Mouse (Mus musculus) embryonic stem cell, embryonic (primary cell): ENCODE measurements around the gene Extl1.

Experiments used
- CTCF ChIA-PET, 4 experiments: fragments of 300-600 bp in 2 of 4; fragments of 350-600 bp in 2 of 4; sonication (Branson Sonifier 250); formaldehyde crosslinking; loops; one replicate each; lab custom pipeline; 2022; ENCODE audit warnings: inconsistent platforms in 2 of 4; lab: Charles Lee
- POLR2A ChIA-PET, 4 experiments: fragments of 300-600 bp in 2 of 4; fragments of 350-600 bp in 2 of 4; sonication (Branson Sonifier 250); formaldehyde crosslinking; loops; one replicate each; lab custom pipeline; 2022; ENCODE audit warnings: antibody characterized with exemption in 4 of 4, inconsistent platforms in 1 of 4; lab: Charles Lee

The Extl1 gene

DNA sequence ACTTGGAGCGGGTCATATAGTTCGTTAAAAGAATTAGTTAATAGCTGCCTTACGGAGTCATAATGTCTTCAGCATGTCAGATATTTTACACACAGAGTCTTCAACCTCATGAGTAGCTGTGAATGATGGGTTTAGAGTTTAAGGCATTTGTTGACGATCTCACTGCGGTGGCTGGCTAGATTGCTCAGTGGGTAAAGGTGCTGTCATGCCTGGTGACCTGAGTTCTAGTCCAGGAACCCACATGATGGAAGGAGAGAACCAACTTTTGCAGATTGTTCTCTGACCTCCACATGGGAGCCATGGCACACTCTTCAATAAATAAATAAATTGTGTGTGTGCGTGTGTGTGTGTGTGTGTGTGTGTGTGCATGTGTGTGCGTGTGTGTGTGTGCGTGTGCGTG, 14.1 kb upstream of the Extl1 start:
- CTCF ChIA-PET: interaction anchor here in 3 of 4 experiments (0.7 to 3.3 kb wide), 4 partner anchors 37 to 80 kb away, joined by 3 to 25 read pairs (median 5); no protein-coding TSS in a partner anchor
- POLR2A ChIA-PET: interaction anchor here in 2 of 4 experiments (1.1 to 10.1 kb wide), 3 partner anchors 70 to 80 kb away, joined by 3 to 181 read pairs (median 5); partner anchors contain the start of gene Stmn1 (in 2 of the 2)

DNA sequence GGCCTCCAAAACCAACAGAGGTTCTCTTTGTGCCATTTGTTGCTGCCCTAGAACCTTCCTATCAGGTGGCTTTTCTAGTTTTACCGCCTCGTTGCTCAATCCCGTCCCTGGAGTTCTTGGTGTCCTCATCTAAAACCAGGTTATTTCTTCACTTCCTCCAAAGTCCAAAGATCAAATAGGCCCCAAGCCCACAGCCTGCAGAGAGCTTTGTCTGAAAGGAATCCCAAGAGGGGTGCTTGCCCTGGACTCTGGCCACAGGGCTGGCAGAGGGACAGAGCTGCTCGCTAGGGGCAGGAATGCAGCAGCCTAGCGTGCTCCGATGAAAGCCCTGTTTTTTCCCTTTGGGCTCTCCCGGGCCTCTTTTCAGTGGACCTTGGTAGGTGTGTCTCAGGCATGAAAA, 13.5 kb upstream of the Extl1 start:
- CTCF ChIA-PET: interaction anchor here in 3 of 4 experiments (0.7 to 3.3 kb wide), 7 partner anchors 10 to 82 kb away, joined by 3 to 25 read pairs (median 5); no protein-coding TSS in a partner anchor

DNA sequence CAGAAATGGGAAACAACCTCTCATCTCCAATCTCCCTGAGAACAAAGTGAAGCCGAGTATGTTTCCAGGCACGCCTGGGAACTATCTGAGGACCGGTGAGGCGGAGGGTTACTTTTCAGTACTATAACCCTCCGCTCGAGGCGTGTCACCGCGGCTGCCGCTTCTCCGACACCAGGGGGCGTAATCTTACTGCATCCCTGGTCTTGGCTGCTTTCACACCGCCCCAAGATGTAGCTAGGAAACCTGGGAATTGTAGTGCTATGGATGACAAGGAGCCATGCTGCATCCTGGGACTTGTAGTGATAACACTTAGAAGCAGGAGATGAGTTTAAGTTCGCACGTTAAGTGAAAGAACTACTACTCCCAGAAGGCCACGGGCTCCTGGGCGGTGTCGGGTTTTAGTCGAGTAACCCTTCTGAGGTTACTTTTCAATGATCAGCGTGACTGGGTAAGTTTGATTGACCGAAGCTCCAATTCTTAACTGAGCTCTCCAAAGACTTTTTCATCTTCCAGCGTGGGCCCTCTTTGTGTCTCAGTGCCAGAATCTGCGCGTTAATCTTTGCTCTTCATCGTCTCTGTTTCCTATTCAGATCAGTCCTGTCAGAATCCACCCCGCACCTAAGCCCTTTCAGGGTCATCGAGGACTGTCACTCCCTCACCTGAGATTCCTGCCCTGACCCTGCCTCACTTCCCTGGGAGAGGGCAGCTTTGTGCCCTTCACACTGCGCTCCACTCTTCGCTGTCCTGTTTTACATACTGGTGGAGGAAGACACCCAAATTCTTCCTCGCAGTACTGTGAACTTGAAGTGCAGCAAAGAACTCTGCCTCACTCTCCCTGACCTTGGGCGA, 12.6 kb upstream of the Extl1 start, which contains the start of gene Pafah2:
TSS of gene Pafah2 (plus strand) at position 344 of the 849 bp plus-strand sequence.
- CTCF ChIA-PET: interaction anchor here (0.5 to 3.3 kb wide), 86 partner anchors 9 to 1797 kb away, joined by 3 to 71 read pairs (median 4); partner anchors contain the start of genes Stmn1 (in 2 of the 4), Aunip (in 1 of the 4), Cep85 (in 1 of the 4) and Mtfr1l (in 1 of the 4)
- POLR2A ChIA-PET: interaction anchor here in 3 of 4 experiments (0.6 to 10.1 kb wide), 56 partner anchors 9 to 485 kb away, joined by 3 to 181 read pairs (median 4); partner anchors contain the start of genes Cep85 (in 2 of the 3), Stmn1 (in 2 of the 3), Trim63 (in 2 of the 3) and Man1c1 (in 1 of the 3)

More for the DNA sequence above, 13.5 kb upstream of the Extl1 start:
- POLR2A ChIA-PET: interaction anchor here in 3 of 4 experiments (1.1 to 10.1 kb wide), 7 partner anchors 10 to 84 kb away, joined by 3 to 181 read pairs (median 5); partner anchors contain the start of gene Stmn1 (in 2 of the 3)

DNA sequence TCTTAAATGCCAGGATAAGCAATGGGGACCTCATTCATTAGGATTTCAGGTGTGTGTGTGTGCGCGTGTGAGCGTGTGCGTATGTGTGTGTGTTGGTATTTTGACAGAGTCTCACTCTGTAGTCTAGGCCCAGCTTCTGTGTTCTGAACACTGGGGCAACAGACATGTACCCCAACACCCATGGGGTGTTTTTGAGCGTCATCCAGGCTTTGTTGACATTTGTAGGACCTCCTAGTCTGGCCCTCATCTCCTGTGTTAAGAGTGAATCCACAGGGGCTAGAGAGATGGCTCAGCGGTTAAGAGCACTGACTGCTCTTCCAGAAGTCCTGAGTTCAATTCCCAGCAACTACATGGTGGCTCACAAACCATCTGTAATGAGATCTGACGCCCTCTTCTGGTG, 11.5 kb upstream of the Extl1 start:
- POLR2A ChIA-PET: interaction anchor here in 3 of 4 experiments (1.2 to 10.1 kb wide), 17 partner anchors 8 to 484 kb away, joined by 3 to 181 read pairs (median 6); partner anchors contain the start of genes Stmn1 (in 2 of the 3), Mtfr1l (in 1 of the 3), Pdik1l (in 1 of the 3) and Trim63 (in 1 of the 3)
- CTCF ChIA-PET: interaction anchor here (0.5 to 3.3 kb wide), 38 partner anchors 8 to 379 kb away, joined by 3 to 71 read pairs (median 4); partner anchors contain the start of genes Cep85 (in 1 of the 4), Pdik1l (in 1 of the 4), Stmn1 (in 1 of the 4) and Trim63 (in 1 of the 4)

DNA sequence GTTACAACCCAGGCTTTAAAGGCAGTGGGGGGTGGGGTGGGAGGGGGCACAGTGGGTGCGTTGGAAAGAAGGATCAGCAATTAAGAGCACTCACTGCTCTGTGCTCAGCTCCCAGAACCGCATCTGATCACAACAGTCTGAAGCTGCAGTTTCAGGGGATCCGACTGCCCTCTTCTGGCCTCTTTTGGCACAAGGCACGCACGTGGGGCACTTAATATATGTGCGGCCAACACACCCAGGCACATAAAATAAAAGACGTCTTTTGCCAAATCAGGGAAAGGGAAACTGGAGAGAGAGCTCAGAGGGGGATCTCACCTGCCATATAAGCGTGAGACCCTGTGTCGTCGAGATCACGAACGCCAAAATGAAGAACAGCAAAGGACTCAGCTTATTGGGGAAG, 9.4 kb upstream of the Extl1 start:
- CTCF ChIA-PET: interaction anchor here (0.6 to 2.2 kb wide), 73 partner anchors 8 to 602 kb away, joined by 3 to 32 read pairs (median 4); partner anchors contain the start of genes Trim63 (in 2 of the 4), Cep85 (in 1 of the 4), Gm30191 (in 1 of the 4) and Mtfr1l (in 1 of the 4)

DNA sequence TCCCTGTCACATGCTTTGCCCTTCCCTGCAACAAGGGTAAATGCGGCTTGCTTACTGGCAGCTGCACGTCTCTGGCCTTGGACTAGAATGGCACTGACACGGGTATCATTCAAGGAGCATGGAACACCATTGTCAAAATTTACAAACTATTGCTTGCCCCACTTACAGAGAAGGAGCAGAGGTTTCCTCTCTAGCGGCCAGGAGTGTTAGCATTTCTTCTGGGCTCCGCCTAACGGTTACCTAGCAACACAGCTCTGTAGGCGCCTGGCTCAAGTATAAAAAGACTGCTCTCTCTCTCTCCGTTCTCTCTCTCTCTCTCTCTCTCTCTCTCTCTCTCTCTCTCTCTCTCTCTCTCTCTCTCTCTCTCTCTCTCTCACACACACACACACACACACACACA, 8.9 kb upstream of the Extl1 start:
- CTCF ChIA-PET: interaction anchor here (0.6 to 2.2 kb wide), 78 partner anchors 9 to 849 kb away, joined by 3 to 32 read pairs (median 4); partner anchors contain the start of genes Cep85 (in 1 of the 4), Gm30191 (in 1 of the 4), Mtfr1l (in 1 of the 4) and Trim63 (in 1 of the 4)
- POLR2A ChIA-PET: interaction anchor here (0.6 to 10.1 kb wide), 38 partner anchors 9 to 1346 kb away, joined by 3 to 181 read pairs (median 4); partner anchors contain the start of genes Trim63 (in 2 of the 4), Aunip (in 1 of the 4), Pdik1l (in 1 of the 4) and Slc30a2 (in 1 of the 4)

More for the DNA sequence above, 9.4 kb upstream of the Extl1 start:
- POLR2A ChIA-PET: interaction anchor here (0.6 to 10.1 kb wide), 39 partner anchors 8 to 276 kb away, joined by 3 to 181 read pairs (median 4); partner anchors contain the start of genes Pdik1l (in 2 of the 4), Trim63 (in 2 of the 4), Aunip (in 1 of the 4) and Paqr7 (in 1 of the 4)

DNA sequence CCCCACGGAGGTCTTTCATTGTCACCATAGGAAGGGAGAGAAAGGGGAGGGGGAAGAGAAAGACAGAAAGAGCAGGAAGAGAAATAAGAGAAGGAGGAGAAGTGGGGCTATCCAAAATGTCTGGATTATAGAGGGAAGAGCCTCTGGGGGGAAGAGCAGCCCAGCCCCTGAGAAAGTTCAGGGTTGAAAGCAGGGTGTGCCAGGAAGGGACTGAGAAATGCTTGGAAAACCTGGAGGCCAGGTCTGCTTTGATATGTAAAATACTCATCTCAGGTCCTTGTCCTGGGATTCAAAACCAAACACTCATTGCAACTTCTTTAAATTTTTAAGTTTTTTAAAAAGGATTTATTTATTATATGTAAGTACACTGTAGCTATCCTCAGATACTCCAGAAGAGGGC, 8.0 kb upstream of the Extl1 start:
- ChIA-PET CTCF (interaction anchor here in 2 of 4 experiments (0.6 to 2.2 kb wide), 9 partner anchors 13 to 205 kb away, joined by 3 to 32 read pairs (median 5); partner anchors contain the start of gene Cep85 (in 1 of the 2)), POLR2A (interaction anchor here in 3 of 4 experiments (0.9 to 10.1 kb wide), 6 partner anchors 12 to 86 kb away, joined by 3 to 181 read pairs (median 4); partner anchors contain the start of gene Stmn1 (in 1 of the 3))

DNA sequence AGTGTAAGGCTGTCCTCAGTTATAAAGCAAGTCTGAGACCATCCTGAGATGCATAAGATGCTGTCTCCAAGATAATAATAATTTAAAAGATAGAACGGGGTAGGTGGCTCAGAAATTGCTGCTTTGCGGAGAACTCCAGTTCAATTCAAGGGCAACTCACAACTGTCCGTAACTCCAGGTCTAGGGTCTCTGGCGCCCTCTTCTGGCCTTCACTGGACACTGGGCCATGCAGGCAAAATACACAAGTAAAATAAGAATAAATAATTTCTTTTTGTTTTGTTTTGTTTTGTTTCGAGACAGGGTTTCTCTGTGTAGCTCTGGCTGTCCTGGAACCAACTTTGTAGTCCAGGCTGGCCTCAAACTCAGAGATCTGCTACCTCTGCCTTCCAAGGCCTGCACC, 4.7 kb upstream of the Extl1 start:
- ChIA-PET CTCF (interaction anchor here in 3 of 4 experiments (0.6 to 2.0 kb wide), 14 partner anchors 9 to 481 kb away, joined by 3 to 8 read pairs (median 4); partner anchors contain the start of genes Cep85 (in 1 of the 3) and Trim63 (in 1 of the 3)), POLR2A (interaction anchor here in 2 of 4 experiments (0.7 to 0.9 kb wide), 4 partner anchors 22 to 259 kb away, joined by 3 read pairs; partner anchors contain the start of gene Sh3bgrl3 (in 1 of the 2))

DNA sequence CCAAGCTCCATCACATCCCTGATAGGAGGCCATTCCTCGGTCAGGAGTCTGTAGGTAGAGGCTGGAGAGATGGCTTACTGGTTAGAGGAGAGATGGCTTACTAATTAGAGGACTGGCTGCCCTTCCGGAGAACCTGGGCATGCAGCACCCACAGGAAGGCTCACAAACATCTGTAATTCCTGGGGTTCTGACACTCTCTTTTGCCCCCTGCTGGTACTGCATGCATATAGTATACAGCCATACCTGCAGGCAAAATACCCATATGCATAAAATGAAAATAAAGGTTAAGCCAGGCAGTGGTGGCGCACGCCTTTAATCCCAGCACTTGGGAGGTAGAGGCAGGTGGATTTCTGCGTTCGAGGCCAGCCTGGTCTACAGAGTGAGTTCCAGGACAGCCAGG, 3.6 kb upstream of the Extl1 start:
- CTCF ChIA-PET: interaction anchor here (0.6 to 2.0 kb wide), 20 partner anchors 8 to 200 kb away, joined by 3 to 8 read pairs (median 4); partner anchors contain the start of genes Pafah2 (in 2 of the 4), Cep85 (in 1 of the 4) and Trim63 (in 1 of the 4)

DNA sequence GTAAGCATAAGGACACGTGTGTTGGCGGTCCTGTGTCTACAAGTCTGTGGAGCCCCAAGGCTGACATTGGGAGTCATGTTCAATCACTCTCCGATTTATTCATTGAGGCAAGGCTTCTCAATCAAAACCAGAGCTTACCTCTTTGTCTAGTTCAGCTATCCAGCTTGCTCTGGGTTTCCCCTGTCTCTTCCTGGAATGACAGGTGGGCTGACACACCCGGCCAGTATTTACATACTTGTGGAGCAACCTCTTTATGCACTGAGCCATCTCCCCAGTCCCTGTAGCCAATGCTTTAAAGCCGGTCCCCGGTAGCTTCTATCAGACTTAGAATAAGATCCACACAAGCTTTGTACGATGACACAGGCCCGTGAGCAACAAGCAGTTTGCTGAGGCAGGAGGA, 4.1 kb downstream of the Extl1 start:
- CTCF ChIA-PET: interaction anchor here in 3 of 4 experiments (0.8 to 3.1 kb wide), 12 partner anchors 8 to 193 kb away, joined by 3 to 11 read pairs (median 4); partner anchors contain the start of genes Cep85 (in 1 of the 3), Pafah2 (in 1 of the 3) and Zfp593 (in 1 of the 3)
- POLR2A ChIA-PET: interaction anchor here (0.6 to 2.5 kb wide), 46 partner anchors 8 to 534 kb away, joined by 3 to 23 read pairs (median 4); partner anchors contain the start of genes Cep85 (in 3 of the 4), Trim63 (in 2 of the 4), Aunip (in 1 of the 4) and Pafah2 (in 1 of the 4)

More for the DNA sequence above, 3.6 kb upstream of the Extl1 start:
- POLR2A ChIA-PET: interaction anchor here in 1 of 4 experiments (0.9 to 1.5 kb wide), 3 partner anchors 9 to 100 kb away, joined by 3 to 7 read pairs (median 4); partner anchors contain the start of gene Pafah2

DNA sequence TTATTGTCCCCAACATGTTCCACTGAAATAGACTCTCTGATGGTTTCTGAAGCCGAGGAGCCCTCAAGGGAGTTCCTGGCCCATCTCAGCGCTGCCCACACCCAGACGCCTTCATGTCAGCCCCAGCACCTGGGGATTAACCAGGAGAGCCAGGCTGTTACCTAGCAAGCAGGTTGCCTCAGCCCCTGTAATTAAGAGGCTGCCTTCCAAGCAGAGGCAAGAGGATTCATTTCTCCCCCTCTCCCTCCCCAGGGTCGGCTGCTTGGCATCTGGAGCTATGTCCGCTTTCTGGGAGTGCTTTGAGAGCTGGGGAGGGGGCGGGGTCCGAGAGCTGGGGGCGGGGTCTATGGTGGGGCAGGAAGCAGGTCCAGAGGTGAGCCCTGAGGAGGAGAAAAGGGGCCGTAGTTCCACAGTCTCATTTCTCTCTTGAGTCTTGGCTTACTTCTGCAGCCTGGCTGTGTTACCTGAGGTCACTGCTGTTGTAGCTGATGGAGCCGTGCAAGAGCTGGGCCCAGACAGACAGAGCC, 5.5 kb downstream of the Extl1 start:
- POLR2A ChIA-PET: interaction anchor here in 3 of 4 experiments (0.6 to 4.0 kb wide), 40 partner anchors 10 to 348 kb away, joined by 3 to 23 read pairs (median 4); partner anchors contain the start of genes Cep85 (in 2 of the 3), Pafah2 (in 2 of the 3), Pdik1l (in 1 of the 3) and Slc30a2 (in 1 of the 3)
- CTCF ChIA-PET: interaction anchor here in 3 of 4 experiments (0.5 to 3.1 kb wide), 18 partner anchors 9 to 133 kb away, joined by 3 to 11 read pairs (median 4); partner anchors contain the start of genes Pafah2 (in 1 of the 3), Pdik1l (in 1 of the 3), Trim63 (in 1 of the 3) and Zfp593 (in 1 of the 3)

DNA sequence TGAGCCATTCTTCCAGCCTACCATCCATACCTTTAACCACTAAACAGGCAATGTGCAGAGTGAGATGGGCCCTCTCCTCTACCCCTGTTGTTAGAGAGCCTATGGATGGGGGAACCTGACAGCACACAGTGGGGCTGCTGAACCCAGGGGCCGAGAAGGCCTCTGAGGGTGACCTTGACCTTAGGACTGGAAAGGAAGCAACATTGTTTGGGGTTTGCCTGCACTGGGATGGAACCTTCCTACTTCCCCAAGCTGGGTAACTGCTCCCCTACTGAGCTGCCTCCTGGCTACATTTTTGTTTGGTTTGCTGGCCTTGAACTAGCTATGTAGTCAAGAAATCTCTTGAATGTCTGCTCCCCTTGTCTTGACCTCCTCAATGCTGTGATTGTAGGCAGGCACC, 9.3 kb downstream of the Extl1 start:
- ChIA-PET POLR2A (interaction anchor here in 3 of 4 experiments (0.6 to 1.3 kb wide), 6 partner anchors 9 to 598 kb away, joined by 3 to 7 read pairs (median 3); partner anchors contain the start of gene Trim63 (in 1 of the 3)), CTCF (interaction anchor here (0.6 to 1.2 kb wide), 9 partner anchors 12 to 355 kb away, joined by 3 to 8 read pairs (median 3); partner anchors contain the start of gene Aunip (in 1 of the 4))

DNA sequence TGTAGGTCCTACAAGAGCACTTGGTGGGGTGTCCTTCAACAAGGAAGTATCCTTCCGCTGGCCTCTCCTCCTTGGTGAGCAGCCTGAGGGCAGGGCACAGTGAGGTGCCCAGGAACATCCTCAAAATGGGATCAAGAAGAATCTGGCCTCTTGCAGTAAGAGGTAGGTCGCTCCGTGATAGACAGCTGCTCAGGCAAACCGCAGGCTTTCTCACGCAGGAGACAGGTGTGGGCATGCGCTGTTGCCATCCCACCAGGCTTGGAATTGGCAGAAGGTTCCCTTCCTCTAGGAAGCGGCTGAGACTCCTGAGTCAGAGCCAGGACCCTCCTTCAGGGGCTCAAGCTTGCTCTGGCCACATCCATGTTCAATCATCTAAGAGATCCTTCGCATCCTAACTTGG, 10.4 kb downstream of the Extl1 start:
- ChIA-PET CTCF (interaction anchor here in 3 of 4 experiments (0.7 to 2.7 kb wide), 4 partner anchors 16 to 81 kb away, joined by 3 to 12 read pairs (median 6); no protein-coding TSS in a partner anchor), POLR2A (interaction anchor here in 3 of 4 experiments (0.5 to 2.6 kb wide), 14 partner anchors 11 to 559 kb away, joined by 3 to 15 read pairs (median 4); partner anchors contain the start of genes Grrp1 (in 1 of the 3) and Slc30a2 (in 1 of the 3))

DNA sequence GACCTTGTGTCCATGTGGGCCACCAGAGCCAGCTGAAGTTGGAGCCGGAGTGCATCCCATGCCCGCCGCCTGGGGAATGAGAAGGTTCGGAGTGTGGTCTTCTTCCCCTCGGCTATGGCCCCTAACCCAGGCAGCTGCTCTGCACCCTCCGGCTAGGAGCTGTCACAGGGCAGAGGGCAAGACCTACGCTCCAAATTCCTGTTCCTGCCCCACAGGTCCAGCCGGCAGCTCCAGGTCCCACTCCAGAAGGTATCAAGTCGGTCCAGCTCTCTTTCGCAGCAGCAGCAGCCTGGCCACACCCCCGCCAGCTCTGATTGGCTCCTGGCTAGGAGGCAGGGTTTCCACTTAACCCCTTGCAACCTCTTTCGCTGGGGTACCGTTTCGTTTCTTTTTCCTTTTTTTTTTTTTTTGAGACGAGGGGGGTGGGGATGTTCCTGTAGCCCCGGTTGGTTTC, 11.3 kb downstream of the Extl1 start:
- ChIA-PET CTCF (interaction anchor here (0.5 to 2.7 kb wide), 27 partner anchors 10 to 993 kb away, joined by 3 to 14 read pairs (median 3); partner anchors contain the start of genes Cep85 (in 2 of the 4), Pafah2 (in 1 of the 4) and Trim63 (in 1 of the 4)), POLR2A (interaction anchor here (0.5 to 3.0 kb wide), 45 partner anchors 8 to 1246 kb away, joined by 3 to 28 read pairs (median 4); partner anchors contain the start of genes Cep85 (in 1 of the 4), Extl1 (in 1 of the 4), Grrp1 (in 1 of the 4) and Pafah2 (in 1 of the 4))
